In genomic region chr1:73828996-73829395, GRCm38 (mm10) we compare ENCODE assay signal across 8 mouse cellular contexts.
DNase-seq lines count a peak whose midpoint lies in the region; ATAC-seq and TF ChIP-seq lines count a peak whose summit lies in the region.
"Had no signal": no experiment of that assay in that cellular context is flagged by ENCODE, and none has a peak within 500 bp of the region (broad histone marks: within the 10 kb centered on the region; RNA-seq: fewer than 3 reads in every experiment).

No protein-coding gene starts in this region.

- no peaks in the 10 kb centered on the region for H3K9me3 ChIP-seq in hindbrain, postnatal 0 days (ENCODE audit: low read length)
- H3K9me3 ChIP-seq in hindbrain, embryonic 13.5 days = no peaks in the 10 kb centered on the region

- peak; percentile 65 for DNase-seq in hindbrain, postnatal 0 days (ENCODE audit: low spot score)
- DNase-seq in 416B (ENCODE audit: low read depth) (peak; percentile 37), ZHBTc4 (ENCODE audit: low read depth, low spot score) (peak; percentile 13), liver (no peak)
- DNase-seq in testis, postnatal 10 days (ENCODE audit: low spot score) = no peak

- WGBS in hindbrain, postnatal 0 days = 20% methylated on average over 10 of the region's 10 CpGs
- WGBS in hindbrain, embryonic 13.5 days = 64% methylated on average over 10 of the region's 10 CpGs

- 0 out of 2 replicates have a peak overlapping the region, but pooled peaks have one; percentile 21 for H3K9ac ChIP-seq in hindbrain, postnatal 0 days (replicated peaks; ENCODE audit: low read length)
- H3K9ac ChIP-seq in hindbrain, embryonic 13.5 days = no peak overlapping the region

- H3K4me3 ChIP-seq in hindbrain, postnatal 0 days (ENCODE audit: low read length) = no peak overlapping the region
- no peak overlapping the region for H3K4me3 ChIP-seq in hindbrain, embryonic 13.5 days

- H3K4me1 ChIP-seq in hindbrain, postnatal 0 days (ENCODE audit: insufficient read depth, low read length) = peaks cover 4% of the 10 kb centered on the region
- peaks cover 22% of the 10 kb centered on the region for H3K4me1 ChIP-seq in hindbrain, embryonic 13.5 days (replicated peaks)

- H3K36me3 ChIP-seq in hindbrain, postnatal 0 days (ENCODE audit: insufficient read depth, low read length) = no peaks in the 10 kb centered on the region
- no peaks in the 10 kb centered on the region for H3K36me3 ChIP-seq in hindbrain, embryonic 13.5 days

- no peaks in the 10 kb centered on the region for H3K27me3 ChIP-seq in hindbrain, postnatal 0 days (ENCODE audit: insufficient read depth, low read length)
- 0 out of 2 replicates have a peak, but pooled peaks cover 3% of the 10 kb centered on the region for H3K27me3 ChIP-seq in hindbrain, embryonic 13.5 days

- H3K4me2 ChIP-seq in hindbrain, postnatal 0 days (ENCODE audit: low read depth, low read length) = peak overlapping the region; percentile 28; the same call in 1 of the 2 replicates
- no peak overlapping the region for H3K4me2 ChIP-seq in hindbrain, embryonic 13.5 days

- peak; percentile 59 for ATAC-seq in hindbrain, postnatal 0 days
- ATAC-seq in hindbrain, embryonic 13.5 days (ENCODE audit: low FRiP score) = no peak
- ATAC-seq in granulocyte monocyte progenitor cell, adult 5-6 weeks (replicated peaks; ENCODE audit: poor library complexity, severe bottlenecking) = peak; percentile 81
- ATAC-seq: Patski had no signal

- no peak for TF ChIP-seq CTCF in hindbrain, postnatal 0 days (IDR thresholded peaks at IDR 0.05; ENCODE audit: low read depth)

- no peak overlapping the region for H3K27ac ChIP-seq in hindbrain, postnatal 0 days
- H3K27ac ChIP-seq in hindbrain, embryonic 13.5 days = no peak overlapping the region

Comparison
In these comparisons a context has a peak if more than half of its experiments do, and no peak if none do; other contexts are left out.
1. DNase-seq: peak in hindbrain, postnatal 0 days (single experiment), 416B (single experiment) and ZHBTc4 (single experiment); none in liver (single experiment) and testis, postnatal 10 days (single experiment).